Mouse (Mus musculus) midbrain, postnatal 0 days (tissue): ENCODE results near the gene Ankrd23. TPM values are rescaled to one million over a fixed set of nuclear protein-coding genes. Genes with fewer than 3 reads are reported as not detected.
A peak's percentile ranks its signal among the peaks of the same experiment; 100 is the strongest.

Experiments
- ATAC-seq: fragments of 200-750 bp; cut with Nextera tagmentation; 2 replicates; pipeline ENCODE4 v1.8.0; 2017; ENCODE audit warnings: moderate number of reproducible peaks, mild to moderate bottlenecking, moderate TSS enrichment, moderate library complexity; ENCODE audit not compliant: low FRiP score
- DNase-seq: peaks from one replicate; pipeline ENCODE4 v3.0.0-alpha.2; 2015; ENCODE audit warnings: low spot score
- H3K27ac ChIP-seq: fragments of 300-500 bp; sonication (generic); 2 replicates; pipeline ENCODE4 v1.5.1; 2014; ENCODE audit warnings: low read depth, mild to moderate bottlenecking, low read length, mixed read lengths
- H3K27me3 ChIP-seq: fragments of 300-500 bp; sonication (generic); 2 replicates; pipeline ENCODE4 v1.6.1; 2014; ENCODE audit warnings: low read length, control low read depth, mixed read lengths; ENCODE audit not compliant: insufficient read depth
- H3K36me3 ChIP-seq: fragments of 300-500 bp; sonication (generic); 2 replicates; pipeline ENCODE4 v1.6.1; 2014; ENCODE audit warnings: low read length, control low read depth, mixed read lengths; ENCODE audit not compliant: insufficient read depth
- H3K4me1 ChIP-seq: fragments of 300-500 bp; sonication (generic); 2 replicates; pipeline ENCODE4 v1.6.1; 2014; ENCODE audit warnings: mild to moderate bottlenecking, control low read depth, antibody characterized with exemption, low read length, mixed read lengths; ENCODE audit not compliant: insufficient read depth
- H3K4me2 ChIP-seq: fragments of 300-500 bp; sonication (generic); 2 replicates; pipeline ENCODE4 v1.6.1; 2014; ENCODE audit warnings: low read depth, mild to moderate bottlenecking, low read length, mixed read lengths; ENCODE audit not compliant: poor library complexity, severe bottlenecking
- H3K4me3 ChIP-seq: fragments of 300-500 bp; sonication (generic); 2 replicates; pipeline ENCODE4 v1.5.1; 2014; ENCODE audit warnings: low read depth, mild to moderate bottlenecking, low read length, moderate library complexity
- H3K9ac ChIP-seq: fragments of 300-500 bp; sonication (generic); replicated peaks from 2 replicates; pipeline ENCODE4 v1.6.1; 2014; ENCODE audit warnings: mild to moderate bottlenecking, low read length, moderate library complexity, mixed read lengths; ENCODE audit not compliant: poor library complexity, severe bottlenecking
- H3K9me3 ChIP-seq: fragments of 300-500 bp; sonication (generic); 2 replicates; pipeline ENCODE4 v1.6.1; 2016; ENCODE audit warnings: low read length, control low read depth
- CTCF ChIP-seq: IDR thresholded peaks from 2 replicates; pipeline ENCODE4 v1.5.1; 2016; ENCODE audit warnings: antibody characterized with exemption, mild to moderate bottlenecking
- WGBS: fragments of 180-500 bp; shearing (Covaris S2); extraction: QIAGEN DNeasy Blood & Tissue Kit; methylation state at CpG from one replicate; pipeline ENCODE4 v1.1.7; 2014; 5-methylcytosine and 5-hydroxymethylcytosine counted together
- polyA plus RNA-seq: library from polyadenylated mRNA; unstranded; fragments of >200 nt; fragmentation: Nextera tagmentation; extraction: Ambion mirVana; gene quantifications from 2 replicates; pipeline ENCODE4 v1.2.1, GENCODE M21; 2015
- total RNA-seq: library from RNA; depleted of rRNA; stranded (reverse); fragments of >200 nt; gene quantifications from 2 replicates; pipeline ENCODE4 v1.2.3, GENCODE M21; 2014

Gene Ankrd23
- total and polyA plus RNA-seq, 2 experiments from 2014 or later = 11.6 to 14.8 TPM

DNA sequence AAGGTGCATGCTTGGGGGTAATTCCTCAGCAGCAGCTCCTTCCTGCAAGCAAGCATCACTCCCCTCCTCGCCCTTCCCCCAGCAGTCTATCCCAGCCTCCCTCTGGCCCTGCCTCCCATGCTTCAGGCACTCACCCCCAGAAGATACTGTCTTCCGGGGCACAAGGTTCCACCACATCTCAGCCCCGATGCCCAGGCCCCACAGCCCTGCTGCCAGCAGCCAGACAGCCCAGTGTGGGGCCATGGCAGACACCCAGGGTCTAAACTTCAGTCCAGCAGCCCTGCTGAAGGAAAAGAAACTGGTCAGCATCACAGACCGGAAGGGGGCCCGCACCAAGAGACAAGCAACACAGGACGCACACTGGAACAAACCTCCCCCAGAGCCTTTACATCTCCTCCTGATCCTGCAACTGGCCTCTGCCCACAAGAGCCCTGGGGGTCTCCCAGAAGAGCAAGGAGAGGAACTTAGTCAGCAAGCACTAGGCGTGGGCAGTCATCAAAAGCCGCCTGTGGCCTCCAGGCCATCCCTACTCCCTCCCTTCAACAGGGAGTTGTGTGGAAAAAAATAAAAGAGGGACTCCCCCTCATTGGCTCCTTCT is 19.2 kb upstream of the Ankrd23 start:
- Histone ChIP-seq H3K4me3 (peak overlapping the region; percentile 94), H3K9ac (peak overlapping the region; percentile 97), H3K4me2 (peak overlapping the region; percentile 96), H3K27me3 (no peaks in the 10 kb centered on the region), H3K9me3 (no peaks in the 10 kb centered on the region), H3K27ac (peak overlapping the region; percentile 93), H3K36me3 (peaks cover 44% of the 10 kb centered on the region), H3K4me1 (peaks cover 19% of the 10 kb centered on the region; the same call in 1 of the 2 replicates)
- no peak for ATAC-seq
- WGBS = 1% methylated on average over 8 of the region's 8 CpGs
- TF ChIP-seq CTCF = no peak
- DNase-seq = peak; percentile 48

DNA sequence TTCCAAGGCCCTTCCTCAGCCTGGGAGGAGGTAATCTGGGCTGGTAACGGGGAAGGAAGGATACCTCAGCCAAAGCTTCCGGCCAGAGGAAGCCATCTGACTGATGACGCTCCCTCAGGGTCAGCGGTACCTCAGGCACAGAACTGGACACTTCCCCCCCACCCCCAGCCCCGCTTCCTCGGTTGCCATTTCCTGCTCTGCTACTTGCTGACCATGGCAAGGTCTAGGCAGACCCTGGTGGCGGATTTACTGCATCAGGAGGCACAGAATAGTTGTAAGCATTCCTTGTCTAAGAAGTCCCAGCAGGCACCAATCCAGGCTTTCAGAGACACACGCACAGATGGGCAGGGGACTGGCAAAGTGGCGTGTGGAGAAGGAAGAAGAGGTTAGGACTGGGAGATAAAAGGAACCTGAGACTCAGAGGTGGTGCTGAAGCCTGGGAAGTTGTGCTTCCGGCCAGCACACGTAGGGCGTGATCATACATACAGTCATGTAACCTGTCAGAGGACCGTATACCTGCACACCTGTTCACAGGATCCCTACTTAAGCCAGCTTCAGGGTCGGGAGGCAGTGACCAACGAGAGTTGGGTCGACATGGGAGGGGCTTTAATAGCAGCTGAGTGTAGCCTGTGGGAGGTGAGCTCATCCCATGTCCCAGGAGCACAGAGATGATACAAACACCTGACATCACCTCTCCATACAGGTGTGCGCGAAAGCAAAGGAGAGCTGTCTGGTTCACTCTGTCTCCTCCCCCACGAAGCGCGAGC is 18.1 kb upstream of the Ankrd23 start:
- H3K4me1 ChIP-seq = peaks cover 19% of the 10 kb centered on the region; the same call in 1 of the 2 replicates
- no peaks in the 10 kb centered on the region for H3K27me3 ChIP-seq
- no peaks in the 10 kb centered on the region for H3K9me3 ChIP-seq
- peak overlapping the region; percentile 96 for H3K4me2 ChIP-seq
- peaks cover 54% of the 10 kb centered on the region for H3K36me3 ChIP-seq
- 71% methylated on average over 21 of the region's 21 CpGs for WGBS
- ATAC-seq (no peak), DNase-seq (no peak)
- peak overlapping the region; percentile 50 for H3K9ac ChIP-seq
- TF ChIP-seq CTCF = 0 out of 2 replicates have a peak, but pooled peaks have one; percentile 6
- peak overlapping the region; percentile 94; the same call in 1 of the 2 replicates for H3K4me3 ChIP-seq
- peak overlapping the region; percentile 93 for H3K27ac ChIP-seq

DNA sequence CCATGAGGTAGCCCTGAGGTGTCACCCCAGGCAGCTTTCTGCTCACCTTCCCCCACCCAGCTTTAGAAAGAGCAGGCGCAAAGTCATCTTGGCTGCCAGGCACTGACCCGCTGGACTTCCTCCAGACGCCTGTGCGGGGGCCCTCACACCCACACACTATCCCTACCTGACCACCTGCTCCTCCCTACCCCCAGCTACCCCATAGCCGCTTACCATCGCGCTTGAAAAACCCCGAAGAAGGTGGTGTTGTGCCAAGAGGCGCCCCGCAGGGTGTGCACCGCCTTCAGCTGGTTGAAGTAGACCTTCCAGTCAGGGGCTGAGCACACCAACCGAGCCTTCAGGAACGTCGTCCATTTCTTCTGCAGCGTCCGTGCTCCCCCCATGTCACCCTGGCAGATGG is 15.8 kb upstream of the Ankrd23 start:
- no peak overlapping the region for H3K9ac ChIP-seq
- TF ChIP-seq CTCF = no peak
- H3K27ac ChIP-seq = no peak overlapping the region
- ATAC-seq (no peak), DNase-seq (peak; percentile 33)
- peaks cover 68% of the 10 kb centered on the region for H3K36me3 ChIP-seq
- H3K4me3 ChIP-seq = no peak overlapping the region
- peaks cover 13% of the 10 kb centered on the region; the same call in 1 of the 2 replicates for H3K4me1 ChIP-seq
- WGBS = 90% methylated on average over 16 of the region's 16 CpGs
- H3K4me2 ChIP-seq = no peak overlapping the region
- H3K27me3 ChIP-seq = no peaks in the 10 kb centered on the region
- H3K9me3 ChIP-seq = no peaks in the 10 kb centered on the region

DNA sequence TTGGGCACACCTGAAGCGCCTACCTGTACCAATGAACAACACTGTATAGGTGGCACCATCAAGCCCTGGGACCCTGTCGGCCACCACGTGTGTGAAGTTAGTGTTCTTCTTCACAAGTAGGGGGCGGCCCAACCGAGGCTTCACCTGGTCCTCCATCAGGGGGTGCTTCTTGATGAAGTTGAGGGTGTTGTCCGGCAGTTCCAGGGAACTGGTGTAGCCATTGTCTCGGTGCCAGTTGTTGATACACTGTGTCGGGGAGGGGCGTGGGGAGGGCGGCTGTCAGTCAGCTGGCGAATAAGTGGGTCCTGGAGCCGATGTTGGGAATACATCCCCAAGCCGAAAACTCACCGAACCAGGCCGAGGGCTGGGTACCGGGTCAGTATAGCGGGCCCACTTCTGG is 15.2 kb upstream of the Ankrd23 start:
- DNase-seq (no peak), ATAC-seq (no peak)
- TF ChIP-seq CTCF = no peak
- Histone ChIP-seq H3K4me1 (peaks cover 13% of the 10 kb centered on the region; the same call in 1 of the 2 replicates), H3K4me2 (no peak overlapping the region), H3K27ac (no peak overlapping the region), H3K4me3 (no peak overlapping the region), H3K9me3 (no peaks in the 10 kb centered on the region), H3K9ac (no peak overlapping the region), H3K36me3 (peaks cover 68% of the 10 kb centered on the region), H3K27me3 (no peaks in the 10 kb centered on the region)
- WGBS = 91% methylated on average over 17 of the region's 17 CpGs

DNA sequence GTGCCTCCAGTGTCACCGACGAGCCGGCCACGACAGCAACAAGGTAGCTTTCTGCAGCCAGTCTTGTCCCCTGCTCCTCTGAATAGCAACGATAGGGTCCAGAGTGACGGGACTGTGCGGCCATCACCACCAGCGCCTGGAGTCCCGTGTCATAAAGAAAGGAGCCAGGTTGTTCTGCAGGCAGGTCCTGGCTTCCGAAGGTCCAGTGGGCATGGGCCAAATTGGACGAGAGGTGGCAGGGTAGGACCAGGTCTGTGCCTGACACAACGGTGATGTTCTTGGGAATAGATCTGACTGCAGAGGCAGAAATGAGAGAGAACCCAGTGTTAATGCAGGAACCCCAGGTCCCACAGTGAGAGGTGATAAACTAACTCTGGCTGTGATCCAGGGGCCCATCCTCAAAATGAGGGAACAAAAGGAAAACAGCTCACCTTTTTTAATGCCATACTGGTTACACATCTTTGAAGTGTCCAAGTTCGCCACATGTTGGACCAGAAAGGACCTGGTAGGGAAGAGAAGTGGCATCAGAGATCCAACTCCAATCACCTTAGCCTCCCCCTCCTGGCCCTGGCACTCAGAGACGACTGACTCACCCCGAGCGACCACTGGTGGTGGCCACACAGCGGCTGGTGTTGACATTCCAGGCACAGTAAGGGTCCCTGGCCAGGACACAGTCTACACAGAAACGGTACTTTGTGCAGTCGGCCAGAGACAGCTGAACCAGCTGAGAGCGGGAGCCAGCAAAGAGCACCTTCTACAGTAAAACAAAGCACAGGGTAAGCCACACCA is 13.6 kb upstream of the Ankrd23 start:
- WGBS = 78% methylated on average over 20 of the region's 20 CpGs
- Histone ChIP-seq H3K27ac (no peak overlapping the region), H3K9me3 (no peaks in the 10 kb centered on the region), H3K4me1 (peaks cover 11% of the 10 kb centered on the region; the same call in 1 of the 2 replicates), H3K4me3 (no peak overlapping the region), H3K9ac (no peak overlapping the region), H3K36me3 (peaks cover 67% of the 10 kb centered on the region), H3K4me2 (no peak overlapping the region), H3K27me3 (no peaks in the 10 kb centered on the region)
- TF ChIP-seq CTCF = no peak
- ATAC-seq = no peak
- DNase-seq = no peak
